Mouse (Mus musculus) cortical plate, adult 2 months (tissue): ENCODE results near the gene Mgme1.

Source experiments
- CTCF ChIP-seq: fragments of 200-500 bp; IDR thresholded peaks from 2 replicates; pipeline ENCODE4 v1.5.1; 2011; ENCODE audit warnings: mild to moderate bottlenecking, control low read depth, low read length; ENCODE audit not compliant: insufficient read depth; ENCODE audit errors: extremely low read depth
- POLR2A ChIP-seq: fragments of 200-500 bp; IDR thresholded peaks from 2 replicates; pipeline ENCODE4 v1.6.1; 2011; ENCODE audit warnings: mild to moderate bottlenecking, low read length, control low read depth; ENCODE audit not compliant: insufficient read depth; ENCODE audit errors: extremely low read depth

GRCm38 (mm10) chr2:144281417-144281816, 11.0 kb downstream of the Mgme1 start:
- no peak for TF ChIP-seq POLR2A
- no peak for TF ChIP-seq CTCF
